Mouse (Mus musculus) ovary, postnatal 10 days (tissue): ENCODE data around the gene Vmn2r55.
"Not testable (repeated sequence)": the region's sequence is repeated elsewhere in the genome, so short reads cannot be mapped to it uniquely, and the experiment has no call there.

Source experiments
- DNase-seq: peaks from one replicate; pipeline ENCODE4 v3.0.0; 2022; ENCODE audit warnings: low spot score

Gene Vmn2r55

GRCm38 (mm10) chr7:12684903-12685302 lies at the start of gene Vmn2r55:
Gene Vmn2r55, minus strand, starts transcription at chr7:12685003.
- DNase-seq, result not testable (repeated sequence)

- DNase-seq, result not testable (repeated sequence)
Observed at GRCm38 (mm10) chr7:12640219-12640618, 44.6 kb downstream of the Vmn2r55 start, which contains the start of gene Vmn2r54. Gene Vmn2r54, minus strand, starts transcription at chr7:12640319.

GRCm38 (mm10) chr7:12608688-12609087 lies 76.1 kb downstream of the Vmn2r55 start, which contains the start of gene Vmn2r53:
Gene Vmn2r53, minus strand, starts transcription at chr7:12608788.
- no peak for DNase-seq
